In genomic region chr3:123168815-123169214, GRCm38 (mm10) we compare ENCODE assay signal across 8 mouse cellular contexts.
A peak's percentile ranks its signal among the peaks of the same experiment; 100 is the strongest.
DNase-seq lines count a peak whose midpoint lies in the region; ATAC-seq and TF ChIP-seq lines count a peak whose summit lies in the region.

No protein-coding gene starts in this region.

- no peak overlapping the region for H3K9ac ChIP-seq in midbrain, embryonic 12.5 days (replicated peaks)
- no peak overlapping the region for H3K9ac ChIP-seq in midbrain, embryonic 15.5 days
- no peak overlapping the region for H3K9ac ChIP-seq in embryonic facial prominence, embryonic 12.5 days

- TF ChIP-seq POLR2A in bone marrow, adult 2 months (IDR thresholded peaks at IDR 0.05; ENCODE audit: borderline replicate concordance, control insufficient read depth, low read depth, low read length): no peak

- no peak overlapping the region for H3K27ac ChIP-seq in midbrain, embryonic 12.5 days (replicated peaks)
- no peak overlapping the region for H3K27ac ChIP-seq in midbrain, embryonic 15.5 days
- H3K27ac ChIP-seq in bone marrow, adult 2 months (ENCODE audit: control insufficient read depth, insufficient read depth, low read depth, low read length, poor library complexity): no peak overlapping the region
- peak overlapping the region; percentile 79; the same call in 1 of the 2 replicates for H3K27ac ChIP-seq in embryonic facial prominence, embryonic 12.5 days

- H3K36me3 ChIP-seq in midbrain, embryonic 12.5 days: no peaks in the 10 kb centered on the region
- no peaks in the 10 kb centered on the region for H3K36me3 ChIP-seq in midbrain, embryonic 15.5 days (replicated peaks)
- H3K36me3 ChIP-seq in embryonic facial prominence, embryonic 12.5 days: no peaks in the 10 kb centered on the region
- H3K36me3 ChIP-seq in splenic B cell, adult 2 months (ENCODE audit: control insufficient read depth, insufficient read depth, low read length, poor library complexity, severe bottlenecking): no peaks in the 10 kb centered on the region

- peak; percentile 63 for TF ChIP-seq CTCF in bone marrow, adult 2 months (IDR thresholded peaks at IDR 0.05; ENCODE audit: control insufficient read depth, insufficient read depth, low read length)

- no peak overlapping the region for H3K4me2 ChIP-seq in midbrain, embryonic 12.5 days (replicated peaks)
- H3K4me2 ChIP-seq in midbrain, embryonic 15.5 days: no peak overlapping the region
- no peak overlapping the region for H3K4me2 ChIP-seq in embryonic facial prominence, embryonic 12.5 days (replicated peaks)

- no peaks in the 10 kb centered on the region for H3K9me3 ChIP-seq in midbrain, embryonic 12.5 days
- no peaks in the 10 kb centered on the region for H3K9me3 ChIP-seq in midbrain, embryonic 15.5 days
- H3K9me3 ChIP-seq in embryonic facial prominence, embryonic 12.5 days: no peaks in the 10 kb centered on the region

- 9% methylated on average over 5 of the region's 5 CpGs for WGBS in midbrain, embryonic 12.5 days
- WGBS in midbrain, embryonic 15.5 days: 9% methylated on average over 5 of the region's 5 CpGs
- 9% methylated on average over 5 of the region's 5 CpGs for WGBS in bone marrow, adult 2 months
- WGBS in embryonic facial prominence, embryonic 12.5 days: 7% methylated on average over 5 of the region's 5 CpGs

- DNase-seq in heart, postnatal 4 days: peak; percentile 76
- DNase-seq in layer of hippocampus, adult 9-11 months: peak; percentile 47
- DNase-seq in lung, postnatal 36 days: peak; percentile 76
- DNase-seq in splenic B cell, adult 2 months (ENCODE audit: low read depth, low spot score): peak; percentile 74

- no peaks in the 10 kb centered on the region for H3K4me1 ChIP-seq in midbrain, embryonic 12.5 days
- H3K4me1 ChIP-seq in midbrain, embryonic 15.5 days: no peaks in the 10 kb centered on the region
- H3K4me1 ChIP-seq in bone marrow, adult 2 months (ENCODE audit: control insufficient read depth, insufficient read depth, low read length): no peaks in the 10 kb centered on the region
- peaks cover 24% of the 10 kb centered on the region for H3K4me1 ChIP-seq in embryonic facial prominence, embryonic 12.5 days

- 0 out of 2 replicates have a peak, but pooled peaks have one; percentile 31 for ATAC-seq in midbrain, embryonic 12.5 days (ENCODE audit: low FRiP score, low read depth)
- ATAC-seq in midbrain, embryonic 15.5 days (replicated peaks): no peak
- no peak for ATAC-seq in embryonic facial prominence, embryonic 12.5 days (ENCODE audit: insufficient number of reproducible peaks, insufficient read depth, low FRiP score, low TSS enrichment)

- H3K4me3 ChIP-seq in midbrain, embryonic 12.5 days: no peak overlapping the region
- H3K4me3 ChIP-seq in midbrain, embryonic 15.5 days: no peak overlapping the region
- no peak overlapping the region for H3K4me3 ChIP-seq in bone marrow, adult 2 months (replicated peaks; ENCODE audit: control insufficient read depth, low read depth, low read length)
- no peak overlapping the region for H3K4me3 ChIP-seq in embryonic facial prominence, embryonic 12.5 days

- H3K27me3 ChIP-seq in midbrain, embryonic 12.5 days: no peaks in the 10 kb centered on the region
- H3K27me3 ChIP-seq in midbrain, embryonic 15.5 days (replicated peaks): no peaks in the 10 kb centered on the region
- no peaks in the 10 kb centered on the region for H3K27me3 ChIP-seq in embryonic facial prominence, embryonic 12.5 days
- H3K27me3 ChIP-seq in splenic B cell, adult 2 months (ENCODE audit: control insufficient read depth, insufficient read depth, low read length, poor library complexity, severe bottlenecking): no peaks in the 10 kb centered on the region
